Mouse (Mus musculus): ENCODE measurements around the gene Gpx1. TPM values are rescaled to one million over a fixed set of nuclear protein-coding genes. Genes with fewer than 3 reads are reported as not detected.

Gpx1 gene
- total and polyA plus RNA-seq, 2 experiments from 2014 or later, result 184 to 446 TPM

GRCm38 (mm10) chr9:108304716-108305115, 34.0 kb upstream of the Gpx1 start:
- 87% methylated on average over 4 of the region's 4 CpGs for WGBS
- DNase-seq, result no peak
- H3K9ac ChIP-seq, result peak overlapping the region; percentile 82; the same call in 1 of the 2 replicates
- no peak for ATAC-seq
- H3K4me3 ChIP-seq (ENCODE audit: low read depth, low read length), result peak overlapping the region; percentile 89
- no peak overlapping the region for H3K27ac ChIP-seq (ENCODE audit: low read depth, low read length)
- H3K4me2 ChIP-seq (ENCODE audit: low read depth), result peak overlapping the region; percentile 81
- H3K27me3 ChIP-seq (ENCODE audit: insufficient read depth, low read length), result no peaks in the 10 kb centered on the region
- peaks cover 21% of the 10 kb centered on the region for H3K36me3 ChIP-seq (ENCODE audit: insufficient read depth)
- peaks cover 29% of the 10 kb centered on the region for H3K4me1 ChIP-seq (ENCODE audit: insufficient read depth)
- H3K9me3 ChIP-seq (ENCODE audit: low read length), result no peaks in the 10 kb centered on the region
- TF ChIP-seq CTCF (IDR thresholded peaks at IDR 0.05; ENCODE audit: low read depth), result no peak

DNA sequence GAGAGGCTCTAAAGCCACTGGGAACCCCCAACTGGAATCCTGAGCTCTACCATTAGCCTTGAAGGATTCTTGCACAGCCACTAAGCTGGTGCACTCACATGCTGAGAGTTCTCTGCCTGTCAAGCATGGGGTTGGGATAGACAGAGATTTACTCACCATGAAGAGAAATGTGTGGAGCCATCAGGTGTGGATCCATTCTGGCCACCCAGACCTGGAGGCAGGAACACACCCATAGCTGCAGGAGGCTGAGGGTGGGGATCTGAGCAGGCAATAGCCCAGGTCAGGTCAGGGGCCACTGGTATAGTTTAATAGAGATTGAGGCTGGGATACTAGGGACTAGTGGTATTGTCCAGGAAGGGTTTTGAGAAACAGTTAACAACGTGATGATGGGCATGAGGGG, 33.5 kb upstream of the Gpx1 start:
- ATAC-seq (no peak), DNase-seq (no peak)
- peak overlapping the region; percentile 89 for H3K27ac ChIP-seq (ENCODE audit: low read depth, low read length)
- H3K27me3 ChIP-seq (ENCODE audit: insufficient read depth, low read length), result no peaks in the 10 kb centered on the region
- H3K9me3 ChIP-seq (ENCODE audit: low read length), result no peaks in the 10 kb centered on the region
- H3K4me2 ChIP-seq (ENCODE audit: low read depth), result peak overlapping the region; percentile 81
- 4% methylated on average over 1 of the region's 1 CpGs for WGBS
- peak overlapping the region; percentile 89 for H3K4me3 ChIP-seq (ENCODE audit: low read depth, low read length)
- peaks cover 21% of the 10 kb centered on the region for H3K36me3 ChIP-seq (ENCODE audit: insufficient read depth)
- H3K9ac ChIP-seq, result peak overlapping the region; percentile 82
- H3K4me1 ChIP-seq (ENCODE audit: insufficient read depth), result peaks cover 29% of the 10 kb centered on the region
- no peak for TF ChIP-seq CTCF (IDR thresholded peaks at IDR 0.05; ENCODE audit: low read depth)

DNA sequence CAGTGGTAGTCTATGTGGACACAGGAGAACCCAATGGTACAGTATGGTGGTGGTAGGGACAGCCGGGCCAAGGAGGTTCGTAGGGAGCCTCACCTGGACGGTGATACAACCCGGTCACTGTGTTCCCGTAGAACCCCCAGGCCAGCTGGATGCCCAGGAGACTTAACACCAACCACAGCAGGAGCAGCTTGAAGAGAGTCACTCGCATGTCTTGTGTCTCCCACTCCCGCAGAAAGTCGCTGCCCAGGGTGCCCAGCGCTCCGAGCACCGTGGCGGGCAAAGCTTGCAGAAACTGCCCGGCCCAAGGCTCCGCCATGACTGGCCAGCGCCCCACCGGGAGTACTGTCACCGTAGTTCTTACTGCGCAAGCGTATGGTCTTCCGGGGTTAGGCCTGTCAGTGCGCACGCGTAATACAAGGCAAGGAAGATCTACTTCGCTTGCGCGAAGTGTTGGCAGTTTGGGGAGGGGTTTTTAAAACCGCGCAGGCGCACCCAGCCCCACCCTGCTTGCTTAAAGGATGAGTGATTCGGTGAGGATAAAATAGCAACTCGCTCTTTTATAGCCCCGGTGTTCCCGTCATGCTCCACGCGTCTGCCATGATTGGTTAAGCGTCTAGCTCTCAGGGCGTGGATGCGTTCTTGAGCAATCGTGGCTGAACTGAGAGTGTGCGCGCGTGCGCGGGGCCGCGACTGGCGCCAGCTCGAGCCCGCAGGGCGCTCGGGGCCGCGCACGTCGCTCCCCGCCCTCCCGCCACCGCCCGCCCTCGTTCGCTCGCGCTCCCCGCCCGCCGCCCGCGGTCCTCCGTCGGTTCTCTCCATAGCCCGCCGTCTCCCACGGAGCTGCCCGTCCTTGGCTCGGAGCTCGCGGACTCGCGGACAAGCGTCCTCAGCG, 32.8 kb upstream of the Gpx1 start, which contains the start of the genes Rhoa and Tcta:
Gene Rhoa (plus strand): TSS at position 501 of the 892 bp plus-strand sequence.
Gene Tcta (minus strand): TSS at position 532 of the 892 bp plus-strand sequence.
- H3K4me3 ChIP-seq (ENCODE audit: low read depth, low read length), result peak within 1 kb of the TSS; percentile 89
- peak within 1 kb of the TSS; percentile 81 for H3K4me2 ChIP-seq (ENCODE audit: low read depth)
- ATAC-seq (peak; percentile 98), DNase-seq (peak; percentile 99)
- peak within 1 kb of the TSS; percentile 95 for H3K27ac ChIP-seq (ENCODE audit: low read depth, low read length)
- H3K36me3 ChIP-seq (ENCODE audit: insufficient read depth), result peaks cover 20% of the 10 kb centered on the region
- 3% methylated on average over 73 of the region's 81 CpGs for WGBS
- no peak for TF ChIP-seq CTCF (IDR thresholded peaks at IDR 0.05; ENCODE audit: low read depth)
- H3K4me1 ChIP-seq (ENCODE audit: insufficient read depth), result peaks cover 29% of the 10 kb centered on the region
- no peaks in the 10 kb centered on the region for H3K27me3 ChIP-seq (ENCODE audit: insufficient read depth, low read length)
- peak within 1 kb of the TSS; percentile 90 for H3K9ac ChIP-seq
- H3K9me3 ChIP-seq (ENCODE audit: low read length), result no peaks in the 10 kb centered on the region

GRCm38 (mm10) chr9:108306571-108306980, 32.1 kb upstream of the Gpx1 start:
- peaks cover 29% of the 10 kb centered on the region for H3K4me1 ChIP-seq (ENCODE audit: insufficient read depth)

GRCm38 (mm10) chr9:108307021-108307807, 31.5 kb upstream of the Gpx1 start:
- peaks cover 29% of the 10 kb centered on the region for H3K4me1 ChIP-seq (ENCODE audit: insufficient read depth)
- H3K4me3 ChIP-seq (ENCODE audit: low read depth, low read length), result peak overlapping the region; percentile 89
- H3K27me3 ChIP-seq (ENCODE audit: insufficient read depth, low read length), result no peaks in the 10 kb centered on the region
- no peaks in the 10 kb centered on the region for H3K9me3 ChIP-seq (ENCODE audit: low read length)
- peak overlapping the region; percentile 48 for H3K4me2 ChIP-seq (ENCODE audit: low read depth)
- H3K9ac ChIP-seq, result peak overlapping the region; percentile 90
- TF ChIP-seq CTCF (IDR thresholded peaks at IDR 0.05; ENCODE audit: low read depth), result no peak
- ATAC-seq (no peak), DNase-seq (no peak)
- WGBS, result 18% methylated on average over 12 of the region's 12 CpGs
- H3K36me3 ChIP-seq (ENCODE audit: insufficient read depth), result peaks cover 11% of the 10 kb centered on the region
- H3K27ac ChIP-seq (ENCODE audit: low read depth, low read length), result peak overlapping the region; percentile 95; the same call in 1 of the 2 replicates

More at GRCm38 (mm10) chr9:108306571-108306980, 32.1 kb upstream of the Gpx1 start:
- peak overlapping the region; percentile 89 for H3K4me3 ChIP-seq (ENCODE audit: low read depth, low read length)
- H3K9me3 ChIP-seq (ENCODE audit: low read length), result no peaks in the 10 kb centered on the region
- no peak for TF ChIP-seq CTCF (IDR thresholded peaks at IDR 0.05; ENCODE audit: low read depth)
- H3K9ac ChIP-seq, result peak overlapping the region; percentile 90
- peak overlapping the region; percentile 48 for H3K4me2 ChIP-seq (ENCODE audit: low read depth)
- H3K36me3 ChIP-seq (ENCODE audit: insufficient read depth), result peaks cover 15% of the 10 kb centered on the region
- H3K27me3 ChIP-seq (ENCODE audit: insufficient read depth, low read length), result no peaks in the 10 kb centered on the region
- DNase-seq, result peak; percentile 63
- peak overlapping the region; percentile 95 for H3K27ac ChIP-seq (ENCODE audit: low read depth, low read length)
- peak; percentile 57 for ATAC-seq
- under 1% methylated on average over 41 of the region's 51 CpGs for WGBS

GRCm38 (mm10) chr9:108308141-108308540, 30.6 kb upstream of the Gpx1 start:
- Histone ChIP-seq H3K4me3 (ENCODE audit: low read depth, low read length) (peak overlapping the region; percentile 89), H3K4me2 (ENCODE audit: low read depth) (peak overlapping the region; percentile 48), H3K9ac (no peak overlapping the region), H3K27me3 (ENCODE audit: insufficient read depth, low read length) (no peaks in the 10 kb centered on the region), H3K9me3 (ENCODE audit: low read length) (no peaks in the 10 kb centered on the region), H3K36me3 (ENCODE audit: insufficient read depth) (peaks cover 3% of the 10 kb centered on the region; the same call in 1 of the 2 replicates), H3K27ac (ENCODE audit: low read depth, low read length) (no peak overlapping the region), H3K4me1 (ENCODE audit: insufficient read depth) (peaks cover 29% of the 10 kb centered on the region)
- ATAC-seq, result no peak
- no peak for TF ChIP-seq CTCF (IDR thresholded peaks at IDR 0.05; ENCODE audit: low read depth)
- WGBS, result 50% methylated on average over 2 of the region's 2 CpGs
- DNase-seq, result no peak
